Mouse (Mus musculus): ENCODE measurements around the gene Col6a4. TPM values are rescaled to one million over a fixed set of nuclear protein-coding genes. Genes with fewer than 3 reads are reported as not detected.
A peak's percentile ranks its signal among the peaks of the same experiment; 100 is the strongest.

The Col6a4 gene
- polyA plus RNA-seq, 1 experiment from 2014 or later, result 0.25 TPM

- H3K9me3 ChIP-seq, result 0 out of 2 replicates have a peak, but pooled peaks cover 4% of the 10 kb centered on the region
- H3K36me3 ChIP-seq, result no peaks in the 10 kb centered on the region
- H3K4me3 ChIP-seq (replicated peaks), result no peak overlapping the region
- ATAC-seq (ENCODE audit: insufficient number of reproducible peaks, insufficient read depth, low FRiP score, low TSS enrichment, low read depth), result no peak
- no peak overlapping the region for H3K27ac ChIP-seq
- no peaks in the 10 kb centered on the region for H3K27me3 ChIP-seq
- 0 out of 2 replicates have a peak, but pooled peaks cover 4% of the 10 kb centered on the region for H3K4me1 ChIP-seq (replicated peaks)
- 29% methylated on average over 13 of the region's 13 CpGs for WGBS
- no peak overlapping the region for H3K4me2 ChIP-seq
- H3K9ac ChIP-seq (replicated peaks), result no peak overlapping the region
Measured at GRCm38 (mm10) chr9:106115801-106116424, 19.3 kb upstream of the Col6a4 start.

DNA sequence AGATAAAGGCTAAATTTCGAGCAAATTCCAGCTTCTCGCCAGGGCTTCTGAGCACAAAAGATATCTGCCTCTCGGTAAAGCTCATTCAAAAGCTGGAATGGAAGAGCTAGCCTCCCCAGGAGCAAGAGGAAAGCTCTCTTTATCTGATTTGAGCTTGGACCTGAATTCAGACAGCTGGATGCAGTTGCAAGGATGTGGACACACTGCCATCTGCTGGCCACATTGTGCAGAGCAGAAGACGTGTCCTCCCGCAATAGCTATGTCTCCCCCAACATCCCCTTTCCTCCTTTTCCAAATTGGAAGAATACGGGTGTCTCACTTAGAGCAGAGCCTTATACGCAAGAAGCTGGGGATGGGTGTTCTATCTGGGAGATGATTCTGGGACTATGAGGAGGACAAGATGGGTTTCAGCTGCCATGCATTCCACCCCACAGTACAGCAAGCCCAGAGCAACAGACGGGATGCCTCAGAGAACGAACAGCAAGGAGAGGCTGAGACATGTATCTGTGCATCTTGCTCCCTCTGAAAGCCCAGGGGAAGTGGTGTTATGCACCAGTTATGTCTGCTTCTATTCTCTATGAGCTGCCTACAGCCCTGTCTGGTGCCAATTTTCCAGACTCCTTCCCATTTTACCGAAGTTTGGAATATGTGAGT is 16.3 kb upstream of the Col6a4 start:
- 36% methylated on average over 10 of the region's 10 CpGs for WGBS
- no peak overlapping the region for H3K27ac ChIP-seq
- no peak for ATAC-seq (ENCODE audit: insufficient number of reproducible peaks, insufficient read depth, low FRiP score, low TSS enrichment, low read depth)

GRCm38 (mm10) chr9:106106241-106106640 is 9.7 kb upstream of the Col6a4 start:
- 77% methylated on average over 9 of the region's 9 CpGs for WGBS
- peaks cover 5% of the 10 kb centered on the region; the same call in 1 of the 2 replicates for H3K9me3 ChIP-seq
- H3K4me3 ChIP-seq (replicated peaks), result no peak overlapping the region
- ATAC-seq (ENCODE audit: insufficient number of reproducible peaks, insufficient read depth, low FRiP score, low TSS enrichment, low read depth), result no peak
- no peaks in the 10 kb centered on the region for H3K36me3 ChIP-seq
- H3K27ac ChIP-seq, result no peak overlapping the region
- no peak overlapping the region for H3K4me2 ChIP-seq
- no peak overlapping the region for H3K9ac ChIP-seq (replicated peaks)
- H3K4me1 ChIP-seq (replicated peaks), result no peaks in the 10 kb centered on the region
- no peaks in the 10 kb centered on the region for H3K27me3 ChIP-seq

More for the DNA sequence above, 16.3 kb upstream of the Col6a4 start:
- Histone ChIP-seq H3K4me3 (replicated peaks) (no peak overlapping the region), H3K27me3 (no peaks in the 10 kb centered on the region), H3K9me3 (peaks cover 7% of the 10 kb centered on the region; the same call in 1 of the 2 replicates), H3K36me3 (no peaks in the 10 kb centered on the region), H3K9ac (replicated peaks) (no peak overlapping the region), H3K4me2 (no peak overlapping the region), H3K4me1 (replicated peaks) (0 out of 2 replicates have a peak, but pooled peaks cover 4% of the 10 kb centered on the region)

DNA sequence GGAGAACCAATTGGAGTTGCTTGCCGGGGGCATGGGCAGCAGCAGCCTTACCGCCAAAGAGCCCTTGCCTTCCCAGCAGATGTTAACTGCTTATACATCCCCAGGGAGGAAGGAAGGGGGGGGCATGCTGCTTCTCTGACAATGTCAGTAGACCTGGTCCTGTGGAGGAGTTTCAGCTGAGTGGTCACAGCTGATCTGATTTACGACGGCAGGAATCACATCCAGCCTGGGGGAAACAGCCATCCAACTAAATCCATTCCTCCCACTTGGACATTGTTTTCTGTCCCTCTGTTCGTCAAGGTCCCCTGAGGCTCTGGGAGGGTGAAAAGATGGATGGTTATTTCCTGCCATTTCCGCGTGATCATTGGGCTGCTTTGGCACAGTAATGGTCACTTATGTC is 7.8 kb upstream of the Col6a4 start:
- WGBS, result 84% methylated on average over 7 of the region's 7 CpGs
- ATAC-seq (ENCODE audit: insufficient number of reproducible peaks, insufficient read depth, low FRiP score, low TSS enrichment, low read depth), result no peak
- H3K4me3 ChIP-seq (replicated peaks), result no peak overlapping the region

DNA sequence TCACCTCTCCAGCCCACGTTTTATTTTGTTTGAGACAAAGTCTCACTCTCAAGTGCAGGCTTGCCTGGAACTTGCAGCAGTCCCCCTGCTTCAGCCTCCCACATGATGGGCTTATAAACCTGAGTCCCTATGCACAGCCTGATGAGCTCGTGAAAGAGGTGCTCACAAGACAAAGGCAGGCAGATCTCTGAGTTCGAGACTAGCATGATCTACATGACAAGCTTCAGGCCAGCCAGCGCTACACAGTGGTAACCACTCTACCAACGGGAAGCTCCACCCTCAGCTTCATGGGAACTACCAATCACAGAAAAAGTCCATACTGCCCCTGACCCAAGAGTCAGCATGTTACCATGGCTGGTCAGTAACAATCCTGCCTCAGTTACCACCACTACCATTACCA is 4.6 kb upstream of the Col6a4 start:
- no peak overlapping the region for H3K27ac ChIP-seq
- H3K9me3 ChIP-seq, result no peaks in the 10 kb centered on the region
- H3K4me3 ChIP-seq (replicated peaks), result no peak overlapping the region
- H3K4me1 ChIP-seq (replicated peaks), result 0 out of 2 replicates have a peak, but pooled peaks cover 2% of the 10 kb centered on the region
- ATAC-seq (ENCODE audit: insufficient number of reproducible peaks, insufficient read depth, low FRiP score, low TSS enrichment, low read depth), result no peak
- no peak overlapping the region for H3K4me2 ChIP-seq
- no peak overlapping the region for H3K9ac ChIP-seq (replicated peaks)
- H3K27me3 ChIP-seq, result no peaks in the 10 kb centered on the region
- WGBS, result 79% methylated on average over 5 of the region's 5 CpGs
- no peaks in the 10 kb centered on the region for H3K36me3 ChIP-seq

More for the DNA sequence above, 7.8 kb upstream of the Col6a4 start:
- no peak overlapping the region for H3K27ac ChIP-seq
- no peaks in the 10 kb centered on the region for H3K36me3 ChIP-seq
- H3K9me3 ChIP-seq, result no peaks in the 10 kb centered on the region
- H3K4me2 ChIP-seq, result no peak overlapping the region
- no peak overlapping the region for H3K9ac ChIP-seq (replicated peaks)
- no peaks in the 10 kb centered on the region for H3K27me3 ChIP-seq
- H3K4me1 ChIP-seq (replicated peaks), result no peaks in the 10 kb centered on the region

- no peaks in the 10 kb centered on the region for H3K36me3 ChIP-seq
- 0 out of 2 replicates have a peak, but pooled peaks cover 2% of the 10 kb centered on the region for H3K4me1 ChIP-seq (replicated peaks)
- no peaks in the 10 kb centered on the region for H3K27me3 ChIP-seq
- no peak overlapping the region for H3K9ac ChIP-seq (replicated peaks)
- H3K4me3 ChIP-seq (replicated peaks), result no peak overlapping the region
- no peak overlapping the region for H3K4me2 ChIP-seq
- H3K9me3 ChIP-seq, result no peaks in the 10 kb centered on the region
- H3K27ac ChIP-seq, result no peak overlapping the region
- no peak for ATAC-seq (ENCODE audit: insufficient number of reproducible peaks, insufficient read depth, low FRiP score, low TSS enrichment, low read depth)
- WGBS, result 73% methylated on average over 9 of the region's 9 CpGs
Measured at GRCm38 (mm10) chr9:106100262-106100661, 3.7 kb upstream of the Col6a4 start.

DNA sequence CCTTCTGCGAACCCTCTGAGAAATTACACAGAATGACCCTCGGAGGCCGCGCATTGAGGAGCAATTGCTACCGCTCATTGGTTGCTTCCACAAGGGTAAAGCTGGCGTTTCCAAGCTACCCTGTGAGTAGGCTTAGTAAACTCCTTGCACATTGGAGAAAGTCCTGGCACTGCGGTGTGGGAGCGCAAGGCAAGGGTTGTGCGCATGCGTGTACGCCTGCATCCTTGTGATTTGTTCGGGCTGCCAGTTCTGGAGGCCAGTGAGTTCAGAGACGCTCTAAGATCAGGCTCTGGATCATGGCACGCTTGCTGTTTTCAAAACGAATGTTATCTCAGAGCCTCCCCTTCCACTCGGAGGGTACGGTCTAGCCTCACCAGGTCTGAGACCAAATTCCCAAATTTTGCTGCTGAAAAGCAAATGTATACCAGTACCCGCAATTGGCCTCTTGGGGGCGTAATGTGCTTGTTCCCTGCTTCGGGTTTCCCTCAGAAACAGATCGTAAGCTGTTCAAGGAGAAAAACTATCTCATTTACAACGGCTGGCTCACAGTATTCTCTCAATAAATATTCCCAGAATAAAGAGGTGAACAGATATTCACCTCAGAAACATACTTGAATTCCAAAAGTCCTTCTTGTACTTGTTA is 2.9 kb upstream of the Col6a4 start:
- Histone ChIP-seq H3K27me3 (no peaks in the 10 kb centered on the region), H3K9ac (replicated peaks) (no peak overlapping the region)
- WGBS, result 74% methylated on average over 22 of the region's 22 CpGs

DNA sequence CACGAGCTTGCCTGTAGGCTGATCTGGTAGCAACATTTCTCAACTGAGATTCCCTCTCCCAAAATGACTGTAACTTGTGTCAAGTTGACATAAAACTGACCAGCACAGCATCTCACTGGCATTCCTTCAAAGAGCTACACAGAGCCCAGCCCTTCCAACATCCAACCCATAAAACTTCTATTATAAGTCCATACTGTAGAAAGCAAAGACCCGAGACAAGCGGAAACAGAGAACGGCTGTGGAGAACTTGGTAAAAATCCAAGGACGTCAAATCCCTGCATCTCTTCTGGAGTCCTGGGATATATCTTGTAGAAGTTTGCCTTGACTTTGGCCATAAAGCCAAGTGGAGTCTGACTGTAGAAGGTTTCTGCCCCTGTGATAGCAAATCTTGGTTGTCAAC is 15.1 kb downstream of the Col6a4 start:
- no peak for ATAC-seq (ENCODE audit: insufficient number of reproducible peaks, insufficient read depth, low FRiP score, low TSS enrichment, low read depth)
- Histone ChIP-seq H3K27me3 (no peaks in the 10 kb centered on the region), H3K27ac (no peak overlapping the region), H3K9ac (replicated peaks) (no peak overlapping the region), H3K4me2 (no peak overlapping the region), H3K9me3 (no peaks in the 10 kb centered on the region), H3K36me3 (no peaks in the 10 kb centered on the region), H3K4me3 (replicated peaks) (no peak overlapping the region), H3K4me1 (replicated peaks) (no peaks in the 10 kb centered on the region)
- WGBS, result 89% methylated on average over 5 of the region's 5 CpGs

More for the DNA sequence above, 2.9 kb upstream of the Col6a4 start:
- Histone ChIP-seq H3K4me1 (replicated peaks) (0 out of 2 replicates have a peak, but pooled peaks cover 2% of the 10 kb centered on the region), H3K4me2 (peak overlapping the region; percentile 7; the same call in 1 of the 2 replicates), H3K9me3 (no peaks in the 10 kb centered on the region), H3K27ac (no peak overlapping the region), H3K4me3 (replicated peaks) (no peak overlapping the region), H3K36me3 (no peaks in the 10 kb centered on the region)
- ATAC-seq (ENCODE audit: insufficient number of reproducible peaks, insufficient read depth, low FRiP score, low TSS enrichment, low read depth), result no peak

DNA sequence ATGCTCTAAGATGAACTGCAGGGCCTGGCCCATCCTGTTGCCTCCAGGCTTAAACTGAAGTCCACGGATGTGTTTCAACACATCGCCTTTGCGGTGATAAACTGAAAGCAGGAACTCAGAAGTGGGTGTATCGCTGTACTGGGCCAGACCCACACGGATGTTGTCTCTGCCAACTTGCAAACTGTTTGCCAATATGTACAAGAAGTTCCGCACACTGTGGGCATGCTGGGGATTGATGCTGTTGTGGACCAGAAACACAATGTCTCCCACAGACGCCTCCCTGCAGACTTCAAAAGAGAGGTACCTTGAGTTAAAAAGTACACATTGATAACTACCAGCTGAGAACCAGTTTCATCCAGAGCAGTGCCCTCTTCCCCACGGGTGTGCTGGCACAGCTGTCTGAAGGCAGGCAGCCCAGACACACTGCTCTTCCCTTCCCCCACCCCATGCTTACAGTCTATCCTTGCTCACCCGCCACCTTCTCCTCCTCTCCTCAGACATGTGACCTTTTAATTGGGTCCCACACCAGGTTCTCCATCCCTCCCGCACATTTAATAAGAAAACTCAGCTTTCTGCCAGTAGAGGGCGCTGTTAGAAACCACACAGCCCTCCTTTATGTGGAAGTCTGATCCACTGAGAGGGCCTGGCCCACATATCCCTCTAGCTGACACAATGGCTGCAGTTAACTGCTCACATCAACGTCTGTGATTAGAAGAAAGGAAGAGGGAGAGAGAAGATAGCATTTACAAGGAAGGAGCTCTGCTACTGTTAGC is 16.1 kb downstream of the Col6a4 start:
- no peak overlapping the region for H3K27ac ChIP-seq
- 60% methylated on average over 12 of the region's 12 CpGs for WGBS
- H3K27me3 ChIP-seq, result no peaks in the 10 kb centered on the region

DNA sequence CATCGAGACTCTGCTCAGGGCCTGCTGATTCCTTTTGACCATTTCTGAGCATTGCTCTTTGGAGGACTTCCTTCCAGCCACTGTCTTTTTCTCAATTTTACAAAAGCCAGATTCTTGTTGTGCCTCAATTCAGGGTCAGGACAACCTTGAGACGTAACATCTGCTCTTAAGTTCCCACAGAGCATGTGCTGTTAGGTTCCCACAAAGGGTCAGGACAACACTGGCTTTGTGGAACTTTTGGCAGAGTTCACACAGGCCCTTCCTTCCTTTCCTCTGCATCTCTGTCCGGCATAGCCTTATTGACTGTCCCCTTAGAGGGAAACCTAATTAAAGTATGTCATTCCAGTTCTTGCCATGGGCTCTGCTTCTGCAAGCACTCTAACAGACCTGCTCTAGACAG is 18.6 kb downstream of the Col6a4 start:
- Histone ChIP-seq H3K9me3 (no peaks in the 10 kb centered on the region), H3K27me3 (no peaks in the 10 kb centered on the region; the same call in none of the 2 replicates), H3K36me3 (no peaks in the 10 kb centered on the region), H3K4me1 (replicated peaks) (no peaks in the 10 kb centered on the region), H3K9ac (replicated peaks) (no peak overlapping the region), H3K4me3 (replicated peaks) (no peak overlapping the region), H3K4me2 (no peak overlapping the region), H3K27ac (no peak overlapping the region)
- 79% methylated on average over 3 of the region's 3 CpGs for WGBS
- ATAC-seq (ENCODE audit: insufficient number of reproducible peaks, insufficient read depth, low FRiP score, low TSS enrichment, low read depth), result no peak

More for the DNA sequence above, 16.1 kb downstream of the Col6a4 start:
- Histone ChIP-seq H3K9ac (replicated peaks) (no peak overlapping the region), H3K4me1 (replicated peaks) (no peaks in the 10 kb centered on the region), H3K9me3 (no peaks in the 10 kb centered on the region), H3K4me2 (no peak overlapping the region), H3K36me3 (no peaks in the 10 kb centered on the region), H3K4me3 (replicated peaks) (no peak overlapping the region)
- ATAC-seq (ENCODE audit: insufficient number of reproducible peaks, insufficient read depth, low FRiP score, low TSS enrichment, low read depth), result no peak

DNA sequence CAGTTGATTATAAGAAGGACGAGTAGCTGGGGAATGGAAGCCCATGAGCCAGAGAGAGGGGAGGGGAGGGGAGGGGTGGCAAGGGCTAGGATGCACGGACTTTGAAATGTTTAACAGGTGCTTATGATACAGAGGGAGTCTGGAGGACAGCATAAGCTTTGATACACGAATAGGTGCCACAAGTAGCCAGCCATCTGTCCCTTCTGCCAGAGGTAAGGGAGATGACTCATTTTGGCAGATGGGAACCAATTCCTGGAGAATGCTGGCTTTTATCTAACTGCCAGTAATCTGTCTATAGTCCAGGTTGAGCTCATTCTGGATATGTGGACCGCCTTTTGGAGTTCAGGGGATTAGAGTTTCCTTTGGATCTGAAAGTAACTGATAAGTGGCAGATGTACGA is 20.3 kb downstream of the Col6a4 start:
- no peaks in the 10 kb centered on the region for H3K36me3 ChIP-seq
- H3K27ac ChIP-seq, result no peak overlapping the region
- H3K4me1 ChIP-seq (replicated peaks), result no peaks in the 10 kb centered on the region
- no peaks in the 10 kb centered on the region for H3K9me3 ChIP-seq
- ATAC-seq (ENCODE audit: insufficient number of reproducible peaks, insufficient read depth, low FRiP score, low TSS enrichment, low read depth), result no peak
- H3K9ac ChIP-seq (replicated peaks), result no peak overlapping the region
- no peak overlapping the region for H3K4me3 ChIP-seq (replicated peaks)
- H3K27me3 ChIP-seq, result peaks cover 2% of the 10 kb centered on the region
- WGBS, result 73% methylated on average over 5 of the region's 5 CpGs
- H3K4me2 ChIP-seq, result no peak overlapping the region

Data from limb, embryonic 12.5 days (tissue).